Mouse (Mus musculus) skeletal muscle tissue, adult 2 months (tissue): ENCODE results near the gene Akirin2.

Experiments
- DNase-seq: peaks from one replicate; pipeline ENCODE4 v3.0.0-alpha.2; 2012; ENCODE audit warnings: low read depth, low spot score

Gene Akirin2

DNA sequence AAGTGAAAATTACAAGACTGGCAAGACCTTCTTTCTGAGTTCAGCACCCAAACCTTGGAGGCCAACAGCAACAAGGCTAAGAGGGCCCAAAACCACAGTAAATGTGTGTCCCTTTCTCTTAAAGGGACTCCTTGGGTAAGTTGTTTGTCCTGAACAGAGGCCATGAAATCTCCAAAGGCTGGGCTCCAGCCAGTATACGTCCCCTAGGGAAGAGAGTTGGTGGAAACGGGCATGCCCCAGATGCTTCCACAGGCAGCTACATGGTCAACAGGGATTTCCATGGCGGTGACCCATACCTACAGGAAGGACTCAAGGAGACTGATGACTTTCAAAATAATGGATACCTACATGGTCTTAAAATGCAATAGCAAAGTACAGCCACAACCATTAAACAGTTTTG is 32.7 kb downstream of the Akirin2 start:
- DNase-seq: no peak

DNA sequence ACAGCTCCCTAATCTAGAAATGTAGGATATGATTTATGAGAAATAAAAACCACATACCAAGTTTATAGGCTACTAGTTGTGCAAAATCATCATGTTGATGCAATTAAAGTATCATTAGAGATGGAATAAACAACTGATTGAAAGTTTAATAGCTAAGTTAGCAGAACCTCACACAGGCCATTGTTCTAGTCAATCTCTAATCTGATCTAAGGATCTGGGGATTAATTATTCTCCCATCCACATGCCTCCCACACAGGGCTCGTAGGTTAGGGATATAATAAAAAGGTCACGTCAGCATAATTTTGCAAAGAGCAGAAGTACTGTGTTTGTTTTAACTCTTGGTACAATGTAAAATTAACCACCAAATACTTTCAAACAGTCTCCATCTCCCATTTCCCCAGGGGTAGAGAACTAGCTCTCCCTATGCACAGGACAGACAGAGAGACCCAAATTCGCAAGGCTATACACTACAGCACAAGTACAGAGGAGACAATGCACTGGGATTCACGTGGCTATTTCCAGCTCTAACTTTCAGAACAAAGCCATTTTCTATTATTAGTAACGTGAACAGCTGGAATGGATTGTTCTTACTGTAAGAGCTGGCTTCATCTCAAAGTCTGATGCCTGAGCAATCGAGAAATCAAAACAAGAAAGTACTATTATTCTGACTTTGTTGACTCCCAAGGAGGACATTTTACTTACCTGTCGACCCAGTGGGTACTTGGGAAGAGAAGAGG is 34.3 kb downstream of the Akirin2 start:
- DNase-seq: no peak

GRCm38 (mm10) chr4:34603123-34603522 is 52.4 kb downstream of the Akirin2 start:
- no peak for DNase-seq

DNA sequence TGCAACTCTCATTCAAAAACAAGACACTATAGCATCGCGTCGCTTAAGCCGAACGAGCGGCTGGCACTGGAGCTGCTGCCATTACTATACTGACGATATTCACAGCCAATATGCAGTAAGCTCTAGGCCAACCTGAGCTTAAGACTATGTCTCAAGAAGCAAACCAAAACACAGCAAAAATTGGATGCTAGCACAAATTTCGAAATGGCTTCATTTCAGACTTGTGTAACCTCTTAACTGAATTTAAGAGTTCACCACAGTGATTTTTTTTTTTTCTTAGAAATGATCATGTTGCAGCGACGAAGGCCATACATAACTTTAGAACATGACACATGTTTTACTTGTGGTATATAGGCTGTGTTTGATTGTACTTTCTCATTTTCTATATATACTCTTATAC is 55.9 kb downstream of the Akirin2 start:
- no peak for DNase-seq

GRCm38 (mm10) chr4:34613571-34614145 is 62.9 kb downstream of the Akirin2 start:
- peak; percentile 7 for DNase-seq

DNA sequence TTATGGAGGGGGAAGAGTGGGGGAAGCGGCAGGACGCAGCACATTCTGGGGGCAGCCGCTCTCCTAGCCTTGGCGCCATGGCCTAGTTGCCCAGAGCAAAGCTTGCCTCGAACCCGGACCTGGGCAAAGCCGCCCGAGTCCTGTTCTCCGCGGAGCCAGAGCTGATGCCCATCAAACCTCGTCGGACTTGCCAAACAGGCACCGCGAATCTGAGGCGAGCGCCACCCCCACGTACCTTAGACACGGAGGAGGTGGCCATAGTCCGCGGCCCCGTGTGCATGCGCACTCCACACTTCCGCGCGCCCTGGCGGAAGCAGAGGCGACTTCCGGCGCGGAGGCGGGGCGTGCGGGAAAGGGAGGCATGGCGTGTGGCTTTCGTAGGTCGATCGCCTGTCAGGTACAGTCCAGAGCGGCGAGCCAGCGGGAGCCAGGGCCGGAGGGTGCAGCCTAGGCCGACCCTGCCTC is 63.9 kb downstream of the Akirin2 start, which contains the start of the genes Orc3 and Rars2:
Orc3 (minus strand) TSS at position 315 of the 465 bp plus-strand sequence.
Rars2 (plus strand) TSS at position 328 of the 465 bp plus-strand sequence.
- DNase-seq: peak; percentile 84

GRCm38 (mm10) chr4:34615303-34615702 is 64.6 kb downstream of the Akirin2 start:
- no peak for DNase-seq

- no peak for DNase-seq
These were observed 65.4 kb downstream of the Akirin2 start for GRCm38 (mm10) chr4:34616146-34616545.
